Mouse (Mus musculus) ES-E14 (cell line): ENCODE data around the gene Hmgcl.

Source experiments
- CHD2 ChIP-seq: IDR thresholded peaks from 2 replicates; pipeline ENCODE4 v1.6.1; 2014; ENCODE audit warnings: mild to moderate bottlenecking, low read depth, low read length, inconsistent platforms
- ZNF384 ChIP-seq: IDR thresholded peaks from 2 replicates; pipeline ENCODE4 v1.6.1; 2012; ENCODE audit warnings: low read depth, low read length, inconsistent platforms

GRCm38 (mm10) chr4:135938858-135939257 lies 7.4 kb upstream of the Hmgcl start:
- TF ChIP-seq CHD2 (no peak), ZNF384 (no peak)
